Mouse (Mus musculus) G1E (cell line): Measurements from ENCODE around the gene Cd55b. TPM values are rescaled to one million over a fixed set of nuclear protein-coding genes. Genes with fewer than 3 reads are reported as not detected.

Source experiments
- ATAC-seq: 2 replicates; pipeline ENCODE4 v1.8.0; 2016; ENCODE audit warnings: mild to moderate bottlenecking; ENCODE audit not compliant: insufficient number of reproducible peaks, poor library complexity, low FRiP score, severe bottlenecking; ENCODE audit errors: extremely low read depth
- DNase-seq: peaks from one replicate; pipeline ENCODE4 v3.0.0; 2012; ENCODE audit warnings: low spot score
- H3K27me3 ChIP-seq: 2 replicates; pipeline ENCODE4 v1.6.1; 2012; ENCODE audit warnings: mild to moderate bottlenecking, low read length, inconsistent platforms; ENCODE audit not compliant: insufficient read depth
- H3K36me3 ChIP-seq: replicated peaks from 2 replicates; pipeline ENCODE3; 2012; ENCODE audit warnings: mild to moderate bottlenecking, inconsistent platforms
- H3K4me1 ChIP-seq: 2 replicates; pipeline ENCODE4 v1.6.1; 2012; ENCODE audit warnings: low read depth, low read length, inconsistent platforms, mixed read lengths; ENCODE audit not compliant: insufficient read depth
- H3K4me3 ChIP-seq: 2 replicates; pipeline ENCODE4 v1.5.1; 2012; ENCODE audit warnings: low read depth, mild to moderate bottlenecking, inconsistent platforms, low read length, moderate library complexity, mixed read lengths
- H3K9me3 ChIP-seq: replicated peaks from 2 replicates; pipeline ENCODE4 v1.6.1; 2012; ENCODE audit warnings: inconsistent platforms
- CTCF ChIP-seq: IDR thresholded peaks from 2 replicates; pipeline ENCODE4 v1.5.1; 2012; ENCODE audit warnings: low read depth, low read length, inconsistent platforms, mixed read lengths
- GATA1 ChIP-seq: IDR thresholded peaks from 2 replicates; pipeline ENCODE4 v1.6.1; 2012; ENCODE audit warnings: borderline replicate concordance, low read length, inconsistent platforms, mixed read lengths
- GATA2 ChIP-seq: IDR thresholded peaks from 2 replicates; pipeline ENCODE4 v1.6.1; 2012; ENCODE audit warnings: low read depth, low read length, inconsistent platforms, borderline replicate concordance
- POLR2AphosphoS5 ChIP-seq: IDR thresholded peaks from 2 replicates; pipeline ENCODE4 v1.6.1; 2012; ENCODE audit warnings: low read depth, low read length, inconsistent platforms; ENCODE audit not compliant: insufficient replicate concordance
- TAL1 ChIP-seq: conservative IDR thresholded peaks from 2 replicates; pipeline ENCODE4 v1.6.1; 2012; ENCODE audit warnings: low read depth, low read length, inconsistent platforms, mixed read lengths
- polyA plus RNA-seq: library from polyadenylated mRNA; stranded (reverse); fragments of >175 nt; gene quantifications from 2 replicates; pipeline ENCODE4 v1.2.3, GENCODE M21; 2012
- total RNA-seq, 2 experiments: library from RNA; stranded (forward) in 1 of 2; stranded (reverse) in 1 of 2; fragments of 200-1000 nt in 1 of 2; fragments of >200 nt in 1 of 2; fragmentation: Nextera tagmentation in 1 of 2; gene quantifications; 2 replicates each; pipeline ENCODE4 v1.2.3; 2014 to 2017

Cd55b gene
- total and polyA plus RNA-seq, 3 experiments: 0.11 TPM; not detected in 2

- Histone ChIP-seq H3K9me3 (no peaks in the 10 kb centered on the region), H3K4me3 (no peak overlapping the region), H3K36me3 (no peaks in the 10 kb centered on the region), H3K27me3 (no peaks in the 10 kb centered on the region), H3K4me1 (peaks cover 20% of the 10 kb centered on the region)
- ATAC-seq (0 out of 2 replicates have a peak, but pooled peaks have one; percentile 59), DNase-seq (peak; percentile 61)
- TF ChIP-seq CTCF: peak; percentile 72
- TF ChIP-seq GATA1: no peak
These were observed 72.7 kb downstream of the Cd55b start for GRCm38 (mm10) chr1:130350077-130350635.

DNA sequence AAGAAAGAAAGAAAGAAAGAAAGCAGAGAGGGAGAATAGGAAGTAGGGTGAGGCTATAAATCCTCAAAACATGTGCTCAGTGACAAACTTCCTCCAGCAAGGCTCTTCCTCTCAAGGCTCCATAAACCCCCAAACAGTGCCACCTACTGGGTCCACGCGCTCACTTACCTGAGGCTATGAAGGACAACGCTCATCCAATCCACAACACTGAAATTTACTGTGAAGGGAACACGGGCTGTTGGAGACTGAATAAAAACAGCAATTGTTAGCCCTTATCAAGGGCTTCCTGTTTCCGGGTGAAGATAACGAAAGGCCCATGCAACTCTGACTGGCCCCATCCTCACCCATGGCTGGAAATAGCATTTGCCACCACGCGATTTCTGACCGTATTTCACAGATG is 80.4 kb downstream of the Cd55b start:
- TF ChIP-seq GATA2 (no peak), POLR2AphosphoS5 (no peak), CTCF (peak; percentile 37; the same call in 1 of the 2 replicates), TAL1 (peak; percentile 20), GATA1 (no peak)
- Histone ChIP-seq H3K27me3 (no peaks in the 10 kb centered on the region), H3K9me3 (peaks cover 4% of the 10 kb centered on the region), H3K4me1 (peaks cover 26% of the 10 kb centered on the region), H3K4me3 (no peak overlapping the region; the same call in 1 of the 2 replicates), H3K36me3 (peaks cover 2% of the 10 kb centered on the region)
- peak; percentile 95 for ATAC-seq
- peak; percentile 47 for DNase-seq

Other genes starting within 250 kb of the Cd55b start
- gene Cd55, start 39.7 kb upstream of the Cd55b start, total RNA-seq (2014; fragmentation: Nextera tagmentation): 619 and 632 TPM in 2 replicates
- gene Cd55, start 39.7 kb upstream of the Cd55b start, total RNA-seq (2017): 55.1 and 56.9 TPM in 2 replicates
- gene Cd55, start 39.7 kb upstream of the Cd55b start, polyA plus RNA-seq: 11.9 and 13.1 TPM in 2 replicates
- gene Zp3r, start 206.6 kb upstream of the Cd55b start, total RNA-seq (2014; fragmentation: Nextera tagmentation): not detected in 2 replicates
- gene Zp3r, start 206.6 kb upstream of the Cd55b start, total RNA-seq (2017): 0.27 TPM in 1 of 2 replicates, not detected in the other
- not detected in 2 replicates for gene Zp3r, start 206.6 kb upstream of the Cd55b start, polyA plus RNA-seq
- gene C4bp, start 238.6 kb upstream of the Cd55b start, total RNA-seq (2014; fragmentation: Nextera tagmentation): not detected in 2 replicates
- gene C4bp, start 238.6 kb upstream of the Cd55b start, total RNA-seq (2017): 0.12 and 0.33 TPM in 2 replicates
- gene C4bp, start 238.6 kb upstream of the Cd55b start, polyA plus RNA-seq: not detected in 2 replicates